Mouse (Mus musculus) brown adipose tissue, adult 24 weeks (tissue): ENCODE measurements around the gene Plxnc1. TPM values are rescaled to one million over a fixed set of nuclear protein-coding genes. Genes with fewer than 3 reads are reported as not detected.

Experiments used
- H3K27ac ChIP-seq: fragments of 200-500 bp; replicated peaks from 2 replicates; pipeline ENCODE4 v1.5.1; 2012; ENCODE audit warnings: low read depth, mild to moderate bottlenecking, low read length
- H3K4me1 ChIP-seq: fragments of 200-500 bp; 2 replicates; pipeline ENCODE4 v1.6.1; 2012; ENCODE audit warnings: low read length, mixed read lengths; ENCODE audit not compliant: control insufficient read depth, insufficient read depth, insufficient read length
- H3K4me3 ChIP-seq: fragments of 200-500 bp; 2 replicates; pipeline ENCODE4 v1.5.1; 2012; ENCODE audit warnings: low read depth, mild to moderate bottlenecking, low read length, moderate library complexity; ENCODE audit not compliant: insufficient read depth
- polyA plus RNA-seq: library from polyadenylated mRNA; stranded (reverse); fragments of >200 nt; gene quantifications from 2 replicates; pipeline ENCODE4 v1.2.4, GENCODE M21; 2012; ENCODE audit not compliant: missing spikeins, insufficient read depth, insufficient read length

The Plxnc1 gene
- polyA plus RNA-seq, result 0.50 and 1.1 TPM in 2 replicates

- peaks cover 3% of the 10 kb centered on the region; the same call in 1 of the 2 replicates for H3K4me1 ChIP-seq
- H3K27ac ChIP-seq, result no peak within 1 kb of the TSS
- H3K4me3 ChIP-seq, result peak within 1 kb of the TSS; percentile 60
Observed at GRCm38 (mm10) chr10:94944691-94945205, at the start of gene Plxnc1. Gene Plxnc1 (minus strand): TSS chr10:94944835.

GRCm38 (mm10) chr10:94992127-94992526 lies 47.5 kb upstream of the Plxnc1 start:
- H3K4me1 ChIP-seq, result peaks cover 10% of the 10 kb centered on the region
- peak overlapping the region; percentile 27; the same call in 1 of the 2 replicates for H3K4me3 ChIP-seq
- H3K27ac ChIP-seq, result no peak overlapping the region

DNA sequence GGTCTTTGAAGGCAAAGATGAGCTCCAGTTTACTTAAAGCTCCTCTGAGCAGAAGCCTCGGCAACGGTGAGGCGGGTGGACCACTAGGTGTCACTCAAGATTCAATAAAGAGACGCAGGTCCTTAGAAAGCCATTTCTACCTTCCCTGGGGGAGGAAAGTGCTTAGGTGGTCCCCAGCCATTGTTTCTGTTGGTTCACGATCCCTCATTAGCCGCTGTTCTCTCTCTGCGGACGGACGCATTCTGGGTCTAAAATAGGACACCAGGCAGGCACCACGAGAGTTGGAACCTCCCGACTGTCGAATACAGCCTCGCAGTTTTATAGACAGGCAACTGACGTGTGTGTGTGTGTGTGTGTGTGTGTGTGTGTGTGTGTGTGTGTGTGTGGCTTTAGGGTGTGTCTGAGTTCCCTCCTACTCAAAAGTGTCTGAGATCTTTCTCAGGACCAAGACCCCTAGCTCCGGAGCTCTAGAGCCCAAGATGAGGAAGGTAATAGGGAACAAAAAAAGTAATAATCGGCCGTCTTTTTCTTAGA lies 47.0 kb upstream of the Plxnc1 start:
- peaks cover 10% of the 10 kb centered on the region for H3K4me1 ChIP-seq
- peak overlapping the region; percentile 35; the same call in 1 of the 2 replicates for H3K27ac ChIP-seq
- peak overlapping the region; percentile 27 for H3K4me3 ChIP-seq

GRCm38 (mm10) chr10:94990768-94991563 lies 46.3 kb upstream of the Plxnc1 start:
- peak overlapping the region; percentile 17 for H3K4me3 ChIP-seq
- H3K27ac ChIP-seq, result peak overlapping the region; percentile 35; the same call in 1 of the 2 replicates
- H3K4me1 ChIP-seq, result peaks cover 10% of the 10 kb centered on the region

GRCm38 (mm10) chr10:94989321-94989720 lies 44.7 kb upstream of the Plxnc1 start:
- H3K27ac ChIP-seq, result no peak overlapping the region
- H3K4me1 ChIP-seq, result peaks cover 10% of the 10 kb centered on the region
- H3K4me3 ChIP-seq, result no peak overlapping the region

DNA sequence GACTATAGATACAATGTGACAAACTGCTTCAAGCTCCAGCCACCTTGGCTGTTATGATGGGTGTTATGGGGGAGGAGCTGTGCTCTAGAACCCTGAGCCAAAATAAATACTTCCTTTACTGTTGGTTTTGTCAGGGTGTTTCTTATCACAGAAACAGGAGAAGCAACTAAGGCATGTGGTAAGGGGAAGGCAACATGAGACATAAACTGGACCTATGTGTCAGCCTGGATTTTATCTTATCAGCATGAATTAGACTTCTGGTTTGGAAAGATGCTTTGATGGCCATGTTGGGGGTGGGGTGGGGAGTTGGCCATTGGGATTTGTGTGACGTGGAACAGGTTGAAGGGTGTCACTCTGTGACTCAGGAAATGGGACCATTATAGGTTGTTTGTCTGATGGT lies 40.5 kb upstream of the Plxnc1 start:
- Histone ChIP-seq H3K4me3 (no peak overlapping the region), H3K27ac (no peak overlapping the region), H3K4me1 (peaks cover 7% of the 10 kb centered on the region)

DNA sequence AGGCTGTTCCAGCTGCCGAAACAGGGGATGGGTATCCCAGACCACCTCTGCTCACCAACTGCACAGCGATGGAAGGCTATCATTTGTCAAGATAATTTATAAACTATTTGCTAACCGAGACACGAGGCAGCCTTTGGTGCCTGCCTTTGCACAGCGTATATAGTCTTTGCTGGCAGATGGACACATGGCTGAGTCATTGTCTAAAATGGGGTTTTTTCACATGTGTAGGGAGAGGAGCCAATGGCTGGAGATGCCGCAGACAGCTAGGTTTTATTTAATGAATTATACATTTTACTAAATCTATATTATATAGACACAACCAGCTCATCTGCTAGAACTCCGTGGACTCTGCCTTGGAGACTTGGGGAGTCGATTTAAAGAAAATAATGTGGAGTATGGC lies 37.9 kb upstream of the Plxnc1 start:
- no peak overlapping the region for H3K27ac ChIP-seq
- H3K4me1 ChIP-seq, result no peaks in the 10 kb centered on the region
- H3K4me3 ChIP-seq, result no peak overlapping the region

- H3K27ac ChIP-seq, result no peak overlapping the region
- H3K4me1 ChIP-seq, result no peaks in the 10 kb centered on the region
- no peak overlapping the region for H3K4me3 ChIP-seq
Observed at GRCm38 (mm10) chr10:94981466-94982138, 37.0 kb upstream of the Plxnc1 start.

- H3K27ac ChIP-seq, result no peak overlapping the region
- no peak overlapping the region for H3K4me3 ChIP-seq
- no peaks in the 10 kb centered on the region for H3K4me1 ChIP-seq
Observed at GRCm38 (mm10) chr10:94978265-94978822, 33.7 kb upstream of the Plxnc1 start.

GRCm38 (mm10) chr10:94976329-94976728 lies 31.7 kb upstream of the Plxnc1 start:
- no peak overlapping the region for H3K4me3 ChIP-seq
- H3K27ac ChIP-seq, result no peak overlapping the region
- no peaks in the 10 kb centered on the region for H3K4me1 ChIP-seq

DNA sequence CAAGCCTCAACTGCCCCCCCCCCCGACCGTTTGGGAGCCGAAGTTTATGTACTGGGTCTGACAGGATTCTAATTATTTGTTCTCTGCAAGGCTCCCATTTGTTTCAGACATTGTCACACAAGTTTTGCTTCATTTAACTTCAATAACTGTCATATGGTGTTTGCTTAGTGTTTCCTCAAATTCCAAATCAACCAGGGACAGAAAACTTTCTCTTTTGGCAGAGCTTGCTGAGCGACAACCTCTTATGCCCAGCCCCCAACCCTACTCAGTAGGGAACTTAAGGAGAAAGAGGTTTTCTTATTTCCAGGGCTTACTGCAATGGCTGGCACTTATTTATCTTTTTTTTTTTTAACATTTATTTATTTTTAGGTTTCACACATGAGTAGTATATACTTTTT lies 30.5 kb upstream of the Plxnc1 start:
- Histone ChIP-seq H3K27ac (no peak overlapping the region), H3K4me1 (no peaks in the 10 kb centered on the region), H3K4me3 (no peak overlapping the region)

DNA sequence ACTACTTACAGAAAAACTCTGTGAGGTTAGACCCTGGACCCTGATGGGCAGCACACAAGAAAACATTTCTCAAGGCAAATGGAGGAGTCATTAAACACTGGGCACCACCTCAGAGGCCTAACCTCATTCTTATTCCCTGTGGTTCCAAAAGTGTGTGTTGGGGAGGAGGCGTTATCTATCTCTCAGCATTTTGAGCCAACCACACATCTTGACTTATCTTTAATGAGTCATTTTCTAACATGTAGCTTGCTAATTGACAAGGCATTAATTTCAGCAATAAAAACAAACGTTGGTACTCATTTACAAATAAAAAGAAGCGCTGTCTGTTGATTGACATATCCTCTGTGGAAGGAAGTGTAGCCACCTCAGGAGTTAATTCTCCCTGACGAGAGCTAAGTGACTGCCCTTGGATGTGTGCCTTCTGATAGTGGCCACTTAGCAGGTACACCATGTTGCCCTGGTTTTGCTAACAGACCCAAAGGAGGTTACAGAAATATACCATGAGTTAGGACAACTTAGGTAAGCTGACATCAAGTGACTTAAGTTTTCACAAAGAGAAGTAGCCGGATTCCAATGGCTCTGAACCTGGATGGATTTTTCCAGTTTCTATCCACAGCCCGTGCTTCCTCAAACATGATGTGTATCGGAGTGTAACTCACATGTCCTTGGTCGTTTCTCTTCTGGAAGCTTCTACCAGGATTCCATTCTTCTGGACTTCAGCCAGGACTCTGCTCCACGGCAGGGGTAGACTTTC lies 29.9 kb upstream of the Plxnc1 start:
- H3K27ac ChIP-seq, result no peak overlapping the region
- H3K4me3 ChIP-seq, result no peak overlapping the region
- H3K4me1 ChIP-seq, result no peaks in the 10 kb centered on the region

DNA sequence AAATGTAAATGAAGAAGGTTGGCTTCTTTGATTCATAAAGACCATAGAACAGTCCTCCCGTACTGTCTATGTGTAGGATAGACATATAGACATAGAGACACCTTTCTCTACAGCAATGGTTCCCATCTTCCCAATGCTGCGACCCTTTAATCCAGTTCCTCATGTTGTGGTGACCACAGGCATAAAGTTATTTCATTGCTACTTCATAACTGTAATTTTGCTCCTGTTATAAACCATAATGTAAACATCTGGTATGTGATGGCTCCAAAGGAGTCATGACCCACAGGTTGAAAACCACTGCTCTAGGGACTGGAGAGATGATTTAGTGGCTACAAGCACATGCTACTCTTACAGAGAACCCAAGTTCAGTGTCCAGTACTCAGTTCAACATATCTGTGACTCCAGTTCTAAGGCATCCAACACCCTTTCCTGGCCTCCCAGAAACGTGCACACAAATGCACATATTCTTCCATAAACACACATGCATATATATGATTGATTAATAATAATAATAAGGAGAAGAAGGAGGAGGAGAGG lies 27.1 kb upstream of the Plxnc1 start:
- Histone ChIP-seq H3K4me3 (no peak overlapping the region), H3K4me1 (no peaks in the 10 kb centered on the region), H3K27ac (no peak overlapping the region)

- H3K4me1 ChIP-seq, result no peaks in the 10 kb centered on the region
- H3K4me3 ChIP-seq, result no peak overlapping the region
- no peak overlapping the region for H3K27ac ChIP-seq
Observed at GRCm38 (mm10) chr10:94970221-94970620, 25.6 kb upstream of the Plxnc1 start.
